ENCODE assay signal across 32 mouse cellular contexts in genomic region chr3:137298230-137298629, GRCm38 (mm10). TPM values are rescaled to one million over a fixed set of nuclear protein-coding genes. Genes with fewer than 3 reads are reported as not detected.
"Had no signal": no experiment of that assay in that cellular context is flagged by ENCODE, and none has a peak within 500 bp of the region (broad histone marks: within the 10 kb centered on the region; RNA-seq: fewer than 3 reads in every experiment).

No protein-coding gene starts in this region.

- H3K9ac ChIP-seq: limb, embryonic 12.5 days; limb, embryonic 13.5 days; limb, embryonic 15.5 days; liver, embryonic 12.5 days; liver, embryonic 13.5 days; liver, embryonic 14.5 days; liver, embryonic 15.5 days; liver, postnatal 0 days; lung, embryonic 14.5 days; lung, embryonic 15.5 days; midbrain, embryonic 12.5 days; midbrain, embryonic 13.5 days; midbrain, embryonic 15.5 days; neural tube, embryonic 12.5 days; neural tube, embryonic 13.5 days had no signal

- H3K27ac ChIP-seq: limb, embryonic 10.5 days; limb, embryonic 12.5 days; limb, embryonic 13.5 days; limb, embryonic 15.5 days; liver, embryonic 12.5 days; liver, embryonic 13.5 days; liver, embryonic 14.5 days; liver, embryonic 15.5 days; lung, embryonic 15.5 days; macrophage; midbrain, embryonic 10.5 days; midbrain, embryonic 12.5 days; midbrain, embryonic 13.5 days; midbrain, embryonic 15.5 days; neural tube, embryonic 12.5 days; neural tube, embryonic 13.5 days had no signal

- H3K36me3 ChIP-seq: limb, embryonic 10.5 days; limb, embryonic 12.5 days; limb, embryonic 13.5 days; limb, embryonic 15.5 days; liver, embryonic 12.5 days; liver, embryonic 13.5 days; liver, embryonic 15.5 days; lung, embryonic 15.5 days; midbrain, embryonic 10.5 days; midbrain, embryonic 12.5 days; midbrain, embryonic 13.5 days; midbrain, embryonic 15.5 days; neural tube, embryonic 12.5 days; neural tube, embryonic 13.5 days had no signal

- ATAC-seq: liver, embryonic 12.5 days; liver, postnatal 0 days; lung, postnatal 0 days; midbrain, embryonic 13.5 days; midbrain, embryonic 15.5 days; midbrain, embryonic 16.5 days had no signal

- H3K4me1 ChIP-seq: limb, embryonic 10.5 days; limb, embryonic 12.5 days; limb, embryonic 13.5 days; limb, embryonic 15.5 days; liver, embryonic 12.5 days; liver, embryonic 13.5 days; liver, embryonic 15.5 days; lung, embryonic 15.5 days; midbrain, embryonic 10.5 days; midbrain, embryonic 12.5 days; midbrain, embryonic 13.5 days; midbrain, embryonic 15.5 days; neural tube, embryonic 12.5 days had no signal

- DNase-seq: left cerebral cortex, postnatal 4 days; liver; liver, embryonic 13.5 days; liver, postnatal 0 days; lung, adult 18-20 months; lung, adult 2 months; lung, embryonic 14.5 days; lung, postnatal 10 days; lung, postnatal 14 days; lung, postnatal 36 days; lung, postnatal 4 days; midbrain, embryonic 14.5 days had no signal

- H3K27me3 ChIP-seq: limb, embryonic 15.5 days; liver, embryonic 12.5 days; liver, embryonic 13.5 days; liver, embryonic 15.5 days; lung, embryonic 15.5 days; megakaryocyte, embryonic 14.5 days; midbrain, embryonic 12.5 days; midbrain, embryonic 13.5 days; midbrain, embryonic 15.5 days; neural tube, embryonic 12.5 days; neural tube, embryonic 13.5 days had no signal

- H3K9me3 ChIP-seq: limb, embryonic 10.5 days; limb, embryonic 12.5 days; limb, embryonic 13.5 days; limb, embryonic 15.5 days; liver, embryonic 12.5 days; liver, embryonic 13.5 days; liver, embryonic 15.5 days; lung, embryonic 15.5 days; megakaryocyte, embryonic 14.5 days; midbrain, embryonic 10.5 days; midbrain, embryonic 12.5 days; midbrain, embryonic 13.5 days; midbrain, embryonic 15.5 days; neural tube, embryonic 12.5 days; neural tube, embryonic 13.5 days had no signal

- H3K4me2 ChIP-seq: limb, embryonic 12.5 days; limb, embryonic 13.5 days; limb, embryonic 15.5 days; liver, embryonic 11.5 days; liver, embryonic 12.5 days; liver, embryonic 13.5 days; liver, embryonic 15.5 days; lung, embryonic 14.5 days; lung, embryonic 15.5 days; midbrain, embryonic 11.5 days; midbrain, embryonic 12.5 days; midbrain, embryonic 13.5 days; midbrain, embryonic 15.5 days; neural tube, embryonic 12.5 days; neural tube, embryonic 13.5 days had no signal

- H3K4me3 ChIP-seq: limb, embryonic 10.5 days; limb, embryonic 12.5 days; limb, embryonic 13.5 days; limb, embryonic 15.5 days; liver, embryonic 12.5 days; liver, embryonic 13.5 days; liver, embryonic 15.5 days; lung, embryonic 15.5 days; megakaryocyte, embryonic 14.5 days; midbrain, embryonic 10.5 days; midbrain, embryonic 12.5 days; midbrain, embryonic 13.5 days; midbrain, embryonic 15.5 days; neural tube, embryonic 12.5 days; neural tube, embryonic 13.5 days had no signal

RNA-seq across cellular contexts. Expression of gene Emcn, which starts 42.6 kb away (rescaled TPM):
- polyA plus RNA-seq: macrophage had no signal
